Mouse (Mus musculus): ENCODE data around the gene Noxred1.
A peak's percentile ranks its signal among the peaks of the same experiment; 100 is the strongest.
"Not testable (repeated sequence)": the region's sequence is repeated elsewhere in the genome, so short reads cannot be mapped to it uniquely, and the experiment has no call there.

Gene Noxred1

DNA sequence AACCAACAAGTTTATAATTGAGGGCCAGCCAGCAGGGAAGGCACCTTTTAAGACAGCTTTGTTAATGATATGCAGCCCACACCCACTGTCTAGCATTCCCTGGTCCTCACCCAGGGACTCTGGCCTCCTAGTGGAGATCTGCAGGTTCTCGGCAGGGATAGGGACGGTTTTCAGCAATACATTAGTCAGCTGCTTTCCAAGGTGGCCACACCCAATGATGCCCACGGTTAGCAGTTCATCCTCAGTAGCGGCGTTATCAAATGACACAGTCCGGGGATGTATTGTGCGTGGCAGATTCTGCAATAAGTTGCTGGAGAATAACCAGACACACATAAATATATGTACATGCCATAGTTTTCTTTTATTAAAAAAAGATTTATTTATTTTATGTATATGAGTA lies 11.7 kb downstream of the Noxred1 start:
- peak; percentile 70 for DNase-seq

- DNase-seq = peak; percentile 56
These were observed 13.6 kb downstream of the Noxred1 start for GRCm38 (mm10) chr12:87224950-87225349.

DNA sequence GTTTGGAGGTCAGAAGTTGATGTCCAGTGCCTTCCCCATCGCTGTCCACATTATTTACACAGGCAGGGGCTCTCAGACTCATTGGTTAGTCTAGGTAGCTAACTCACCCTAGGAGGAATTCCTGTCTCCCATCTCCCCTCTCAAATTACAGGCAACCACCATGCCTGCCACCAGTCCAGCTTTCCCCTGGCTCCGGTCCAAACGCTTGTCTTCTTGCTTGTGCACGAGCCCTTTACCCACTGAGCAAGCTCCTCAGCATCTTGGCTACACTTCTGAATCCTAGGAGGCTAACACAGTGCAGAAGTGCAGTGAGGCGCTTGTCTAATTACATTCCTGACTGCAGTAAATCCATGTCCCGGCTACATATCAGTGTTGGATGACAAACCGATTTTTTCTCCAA lies 19.2 kb downstream of the Noxred1 start:
- peak; percentile 81 for DNase-seq

DNA sequence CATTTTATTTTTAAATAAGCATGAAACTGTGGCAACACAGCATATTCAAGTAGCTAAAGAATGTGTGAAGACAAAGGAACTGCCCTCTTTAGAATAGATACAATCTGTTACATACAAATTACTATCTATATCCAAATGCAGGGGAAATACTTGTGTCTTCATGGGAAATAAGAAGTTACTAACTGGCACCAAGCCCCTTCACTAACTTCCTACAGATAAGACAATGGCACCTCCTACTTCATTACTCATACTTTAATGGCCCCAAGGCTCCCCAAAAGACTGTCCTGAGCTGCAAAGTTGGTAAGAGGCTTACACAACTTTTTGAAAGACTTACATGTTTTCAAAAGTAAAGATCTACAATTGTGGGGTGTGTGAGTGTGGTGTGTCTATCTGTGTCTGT lies 20.9 kb downstream of the Noxred1 start:
- DNase-seq = no peak

DNA sequence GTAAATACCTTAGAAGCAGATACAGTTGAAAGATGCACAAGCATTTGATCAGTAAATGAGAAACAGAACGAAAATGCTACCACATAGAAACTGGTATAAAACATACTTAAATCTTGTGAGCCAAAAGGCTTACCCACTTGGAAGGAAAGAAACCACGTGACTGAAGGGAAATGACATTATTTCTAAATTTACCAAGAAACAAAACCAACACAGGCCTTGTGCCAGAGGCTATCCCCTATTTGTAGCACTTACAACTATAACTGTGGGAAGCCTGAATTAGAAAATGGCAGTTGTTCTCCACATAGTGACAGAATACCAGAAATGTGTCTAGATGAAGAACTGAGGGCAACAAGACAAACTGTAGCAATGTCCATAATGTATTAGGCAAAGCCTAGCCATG lies 22.5 kb downstream of the Noxred1 start:
- DNase-seq = peak; percentile 2

GRCm38 (mm10) chr12:87212844-87213606 lies 25.5 kb downstream of the Noxred1 start:
- DNase-seq = peak; percentile 45

DNA sequence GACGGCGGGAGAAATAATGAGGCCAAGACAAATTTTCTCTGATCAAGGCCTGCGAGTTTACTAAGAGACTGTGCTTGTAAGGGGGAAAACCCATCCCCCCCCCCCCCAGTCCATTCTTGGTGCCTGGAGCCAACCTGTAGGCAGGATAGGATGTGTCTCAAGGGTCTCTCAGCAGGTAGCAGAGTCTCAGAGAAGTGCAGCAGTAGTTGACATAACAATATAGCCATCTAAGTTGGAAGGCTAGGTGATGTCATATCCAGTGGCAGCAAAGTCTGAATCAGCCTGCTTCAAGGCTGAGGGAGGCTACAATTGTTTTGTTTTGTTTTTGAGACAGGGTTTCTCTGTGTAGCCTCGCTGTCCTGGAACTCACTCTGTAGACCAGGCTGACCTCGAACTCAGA lies 32.7 kb downstream of the Noxred1 start:
- not testable (repeated sequence) for DNase-seq

- DNase-seq = no peak
These were observed 36.8 kb downstream of the Noxred1 start for GRCm38 (mm10) chr12:87201694-87202093.

DNA sequence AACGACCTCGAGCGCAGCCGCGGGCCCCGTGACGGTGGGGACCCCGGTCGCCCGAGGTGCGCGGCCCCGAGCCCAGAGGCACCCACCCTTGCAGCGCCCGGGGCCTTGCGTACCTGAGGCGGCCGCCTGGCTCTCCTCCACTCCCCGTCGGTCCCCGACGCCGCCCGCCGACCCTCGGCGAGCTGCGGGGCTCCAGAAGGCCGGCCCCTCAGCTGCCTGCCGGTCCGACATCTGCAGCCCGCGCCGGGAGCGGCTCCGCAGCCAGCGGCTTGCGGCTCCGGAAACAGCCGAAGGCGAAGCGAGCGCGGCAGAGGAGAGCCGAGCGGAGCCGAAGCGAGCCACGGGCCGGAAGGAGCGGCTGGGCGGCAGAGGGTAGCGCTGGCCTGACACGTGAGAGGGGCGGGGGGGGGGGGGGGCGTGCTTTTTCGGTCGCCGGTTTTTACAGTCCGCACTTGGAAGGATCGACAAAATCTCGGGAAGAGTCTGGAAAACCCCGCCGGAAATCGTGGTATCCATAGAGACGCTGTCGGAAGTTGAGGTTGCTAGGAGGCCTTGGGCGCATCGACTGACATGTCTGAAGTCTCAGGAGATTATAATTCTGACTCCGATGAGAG lies 38.5 kb downstream of the Noxred1 start, which contains the start of gene Tmed8:
TSS of gene Tmed8 (minus strand) at position 482 of the 614 bp plus-strand sequence.
- DNase-seq = peak; percentile 98

- DNase-seq = peak; percentile 95
These were observed 39.1 kb downstream of the Noxred1 start, which contains the start of gene Samd15 for GRCm38 (mm10) chr12:87199206-87199972. Gene Samd15, plus strand, starts transcription at chr12:87199723.

DNA sequence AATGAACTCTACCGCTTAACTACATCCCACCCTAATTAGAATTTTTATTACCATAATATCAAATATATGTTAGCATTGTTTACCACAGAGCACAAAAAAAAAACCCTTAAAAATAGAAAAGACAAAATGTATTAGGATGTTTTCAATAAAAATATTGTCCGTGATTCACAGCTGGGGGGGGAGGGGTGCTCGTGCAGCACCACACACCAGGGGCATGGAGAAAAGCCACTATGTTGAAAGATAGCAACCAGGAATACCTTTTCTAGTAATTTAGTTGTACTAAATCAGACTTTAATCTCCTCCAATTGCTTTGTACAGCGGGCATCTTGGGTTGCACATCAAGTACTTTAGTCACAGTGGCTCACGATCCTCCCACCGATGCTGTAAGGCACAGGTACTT lies 39.7 kb downstream of the Noxred1 start:
- no peak for DNase-seq

- DNase-seq = no peak
These were observed 42.2 kb downstream of the Noxred1 start for GRCm38 (mm10) chr12:87196310-87196709.

DNA sequence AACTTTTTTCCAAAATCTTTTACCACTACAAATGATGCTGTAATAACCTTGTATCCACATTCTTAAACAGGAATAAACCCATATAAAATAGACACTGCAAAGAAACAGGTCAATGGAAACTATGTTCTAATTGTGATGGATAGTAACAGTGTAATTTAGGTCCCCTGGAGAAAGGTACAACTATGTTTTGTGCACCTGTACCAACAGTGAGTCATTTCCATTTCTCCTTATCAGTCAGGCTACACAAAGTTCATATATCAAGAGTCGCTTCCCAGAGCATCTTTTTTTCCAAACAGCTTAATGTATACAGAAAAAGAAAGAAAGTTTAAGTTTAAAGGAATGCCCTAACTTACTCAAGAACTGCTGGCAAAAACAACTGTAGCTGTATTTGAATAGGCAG lies 43.5 kb downstream of the Noxred1 start:
- DNase-seq = no peak

DNA sequence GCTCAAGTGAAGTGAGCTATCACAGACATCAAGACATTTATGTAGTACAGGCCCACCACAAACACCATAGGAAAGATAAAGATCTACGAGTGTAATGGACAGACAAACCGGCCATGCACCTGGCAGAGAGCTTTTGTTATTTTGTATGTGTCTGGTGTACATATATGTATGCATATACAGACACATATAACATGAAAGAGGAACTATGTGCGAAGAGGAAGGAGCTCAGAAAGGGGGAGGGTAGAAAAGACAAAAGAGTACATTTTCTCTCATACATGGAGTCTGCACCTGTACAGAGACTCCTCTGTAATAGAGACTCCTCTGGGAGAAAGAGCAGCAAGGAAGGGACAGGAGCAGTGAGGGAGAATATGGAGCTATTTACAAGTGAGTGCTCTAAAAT lies 45.5 kb downstream of the Noxred1 start:
- DNase-seq = no peak

DNA sequence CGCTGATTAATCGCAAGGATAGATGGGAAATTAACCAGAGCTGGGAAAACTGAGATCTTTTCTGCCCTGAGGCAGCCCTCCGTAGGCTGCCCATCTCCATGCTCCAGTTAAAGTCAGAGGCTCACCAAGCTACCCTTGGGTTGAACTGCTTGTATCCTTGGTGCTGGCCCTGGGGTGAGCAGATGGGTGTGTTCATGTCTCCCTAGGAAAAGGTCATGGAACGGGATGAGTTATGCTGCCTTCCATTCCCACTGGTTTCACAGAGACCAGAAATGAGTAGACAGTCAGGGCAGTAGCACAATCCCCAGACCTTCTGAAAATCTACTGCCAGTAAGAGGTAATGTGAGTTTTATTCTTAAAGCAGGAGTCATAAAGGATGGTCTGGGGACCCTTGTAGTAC lies 60.9 kb downstream of the Noxred1 start:
- DNase-seq = no peak

DNA sequence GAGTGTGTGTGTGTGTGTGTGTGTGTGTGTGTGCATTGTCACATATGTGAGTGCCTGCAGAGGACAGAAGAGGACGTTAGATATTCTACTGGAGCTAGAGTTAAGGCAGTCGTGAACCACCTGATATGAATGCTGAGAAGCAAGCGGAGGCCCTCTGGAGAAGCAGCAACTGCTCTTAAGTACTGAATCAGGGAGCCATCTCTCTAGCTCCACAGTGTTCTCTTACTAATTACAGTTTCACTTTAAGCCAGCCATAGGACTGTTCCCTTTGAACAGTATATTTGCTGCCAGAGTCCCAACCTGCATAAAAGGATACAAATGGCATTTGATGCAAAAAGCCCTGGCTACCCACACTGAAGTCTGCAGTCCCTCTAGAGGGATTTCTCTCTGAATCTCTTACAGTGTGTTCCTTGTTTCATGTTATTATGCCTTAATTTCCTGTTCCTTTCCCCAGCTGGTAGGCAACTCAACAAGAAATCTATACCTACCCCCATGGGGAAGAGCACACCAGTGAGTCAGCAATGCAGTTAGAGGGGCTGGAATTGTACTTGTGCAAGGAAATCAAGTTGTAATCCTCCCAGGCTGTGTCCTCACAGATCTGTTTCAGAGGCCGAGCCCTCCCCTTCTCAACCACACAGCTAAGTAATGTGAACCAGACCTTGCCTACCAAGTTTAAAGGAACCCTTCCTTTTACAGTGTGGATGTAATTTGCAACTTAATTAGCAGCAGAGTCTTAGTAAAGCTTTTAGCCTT lies 63.2 kb downstream of the Noxred1 start:
- no peak for DNase-seq
